Mouse (Mus musculus): ENCODE results near the gene Mttp.

The Mttp gene

GRCm38 (mm10) chr3:138053969-138054368, 90.8 kb downstream of the Mttp start:
- DNase-seq (ENCODE audit: low read depth, low spot score) = no peak

- DNase-seq (ENCODE audit: low read depth, low spot score) = no peak
These were observed 93.3 kb downstream of the Mttp start for GRCm38 (mm10) chr3:138051431-138051830.

DNA sequence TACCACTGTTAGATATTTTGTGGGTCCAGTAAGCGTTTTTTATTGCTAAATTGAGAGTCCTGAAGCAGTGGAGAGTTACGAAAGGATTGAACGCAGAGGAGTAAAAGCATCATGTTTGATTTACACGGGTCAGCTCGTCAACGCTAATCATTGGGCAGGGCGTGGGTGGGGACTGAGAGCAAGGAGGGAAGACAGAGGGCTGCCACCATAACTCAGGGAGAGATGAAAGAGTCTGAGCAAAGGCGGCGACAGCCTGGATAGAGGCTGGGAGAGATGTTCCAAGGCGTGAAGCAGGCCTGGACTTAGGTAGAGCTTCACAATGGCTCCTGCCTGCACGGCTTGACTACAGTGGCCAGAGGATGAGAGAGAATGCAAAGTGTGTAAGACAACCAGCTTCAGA, 94.0 kb downstream of the Mttp start:
- no peak for DNase-seq (ENCODE audit: low read depth, low spot score)

DNA sequence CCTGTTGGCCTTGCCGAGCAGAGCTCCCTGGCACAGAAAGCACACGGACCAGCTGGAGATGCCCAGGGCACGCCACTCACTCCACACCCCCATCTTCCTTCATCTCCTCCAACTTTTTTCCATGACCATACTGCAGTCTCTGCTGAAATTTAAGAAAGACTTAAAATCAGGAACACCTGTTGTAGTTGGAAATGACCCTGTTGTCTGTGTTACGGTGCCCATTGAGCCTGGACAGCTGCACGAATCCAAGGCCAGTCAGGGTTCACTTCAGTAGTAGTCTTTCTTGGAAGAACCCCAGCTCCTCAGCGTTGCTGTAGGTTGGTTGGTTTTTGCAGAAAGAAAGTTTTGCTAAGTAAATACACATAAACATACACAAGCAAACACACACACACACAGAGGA, 95.2 kb downstream of the Mttp start:
- DNase-seq (ENCODE audit: low read depth, low spot score) = peak; percentile 80

DNA sequence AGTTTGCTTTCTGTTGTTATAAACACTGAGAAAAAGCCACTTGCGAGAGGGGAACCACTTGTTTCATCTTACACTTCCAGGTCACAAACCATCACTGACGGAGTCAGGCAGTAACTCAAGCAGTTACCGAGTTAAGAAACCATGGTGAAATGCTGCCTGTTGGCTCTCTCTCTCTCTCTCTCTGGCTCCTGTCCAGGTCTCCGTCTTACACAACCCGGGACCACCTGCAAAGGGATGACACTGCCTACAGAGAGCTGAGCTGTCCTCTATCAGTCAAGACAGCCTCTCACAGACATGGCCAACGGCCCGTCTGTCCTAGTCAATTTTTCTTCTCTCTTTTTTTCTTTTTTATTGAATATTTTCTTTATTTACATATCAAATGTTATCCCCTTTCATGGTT, 101.5 kb downstream of the Mttp start:
- no peak for DNase-seq (ENCODE audit: low read depth, low spot score)

DNA sequence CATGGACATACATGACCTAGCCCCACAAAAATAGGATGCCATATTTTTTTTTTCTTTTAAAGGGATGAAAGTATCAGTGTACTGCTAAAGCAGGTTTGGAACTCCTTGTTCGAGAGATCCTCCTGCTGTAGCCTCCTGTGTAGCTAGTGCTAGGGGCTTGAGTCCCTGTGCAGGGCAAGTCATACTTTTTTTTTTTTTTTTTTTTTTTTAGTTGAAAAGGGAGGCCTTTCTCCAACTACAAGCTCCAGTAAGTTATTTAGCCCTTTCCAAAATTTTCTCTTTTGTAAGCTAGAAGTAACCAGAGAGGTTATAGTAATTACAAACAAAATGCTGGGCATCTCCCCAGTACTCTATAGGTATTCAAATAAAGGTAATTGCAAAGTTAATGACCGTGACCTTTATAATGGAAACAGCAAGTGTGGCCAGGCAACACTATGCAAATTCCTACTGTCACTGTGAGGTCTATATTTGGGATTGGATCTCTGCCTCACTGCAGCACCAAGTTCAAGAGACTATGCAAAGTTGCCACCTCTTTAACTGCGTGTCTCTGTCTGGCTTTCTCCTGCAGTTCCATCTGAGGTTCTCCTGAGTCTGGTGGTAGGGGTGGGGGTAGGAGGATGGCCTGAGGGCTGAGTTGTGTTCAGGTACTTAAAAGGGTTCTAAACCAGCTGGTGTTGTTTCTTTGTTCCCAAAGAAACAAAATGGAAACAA, 103.0 kb downstream of the Mttp start:
- DNase-seq (ENCODE audit: low read depth, low spot score) = no peak

DNA sequence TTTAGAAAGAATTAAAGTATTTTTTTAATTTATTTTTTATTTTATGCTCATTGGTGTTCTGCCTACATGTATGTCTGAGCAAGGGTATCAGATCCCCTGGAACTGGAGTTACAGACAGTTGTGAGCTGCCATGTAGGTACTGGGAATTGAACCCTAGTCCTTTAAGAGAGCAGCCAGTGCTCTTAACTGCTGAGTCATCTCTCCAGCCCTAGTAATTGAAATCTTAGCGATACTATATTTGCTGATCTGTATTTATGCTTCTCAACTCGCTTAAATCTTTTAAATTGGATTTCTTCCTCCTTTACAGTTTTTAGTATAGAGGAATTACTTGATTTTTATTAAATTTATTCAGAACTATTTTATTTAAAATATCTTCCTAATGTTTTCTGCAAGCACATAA, 103.8 kb downstream of the Mttp start:
- DNase-seq (ENCODE audit: low read depth, low spot score) = no peak
